Mouse (Mus musculus): ENCODE results near the gene Nadk2.

The Nadk2 gene

DNA sequence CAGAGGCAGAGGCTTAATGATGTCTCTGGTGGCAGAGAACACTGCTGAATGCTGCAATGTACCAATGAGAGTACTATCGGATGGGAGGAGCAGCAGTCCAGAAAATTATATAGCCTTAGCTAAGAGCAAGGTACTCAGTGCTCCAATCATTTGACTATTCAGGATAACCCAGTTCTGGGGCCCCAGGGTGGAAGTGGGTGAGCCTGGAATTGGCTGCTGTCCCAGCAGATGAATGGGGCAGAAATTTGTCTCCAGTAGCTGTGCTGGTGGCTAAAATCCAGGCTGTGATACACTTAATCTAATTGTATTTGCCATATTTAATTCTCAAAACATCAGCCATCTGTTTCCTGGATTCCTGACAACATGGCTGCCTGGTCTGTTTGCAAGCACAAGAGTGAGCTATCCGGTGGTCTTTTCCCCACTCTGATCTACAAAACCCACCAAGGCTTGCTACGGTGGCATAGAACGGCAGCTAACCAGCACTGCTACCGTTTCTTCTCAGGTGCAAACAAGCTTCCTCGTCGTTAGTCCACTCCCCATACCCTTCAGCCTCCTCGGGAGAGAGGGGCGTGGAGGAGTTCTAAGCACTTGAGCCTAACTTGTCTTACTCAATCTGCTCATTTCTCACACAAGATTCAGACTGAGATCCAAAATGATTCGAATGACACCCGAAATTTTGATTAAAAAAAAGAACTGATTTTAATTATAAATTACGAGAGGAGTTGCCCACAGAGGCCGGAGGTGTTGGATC, 61.8 kb downstream of the Nadk2 start:
- peak; percentile 65 for DNase-seq

DNA sequence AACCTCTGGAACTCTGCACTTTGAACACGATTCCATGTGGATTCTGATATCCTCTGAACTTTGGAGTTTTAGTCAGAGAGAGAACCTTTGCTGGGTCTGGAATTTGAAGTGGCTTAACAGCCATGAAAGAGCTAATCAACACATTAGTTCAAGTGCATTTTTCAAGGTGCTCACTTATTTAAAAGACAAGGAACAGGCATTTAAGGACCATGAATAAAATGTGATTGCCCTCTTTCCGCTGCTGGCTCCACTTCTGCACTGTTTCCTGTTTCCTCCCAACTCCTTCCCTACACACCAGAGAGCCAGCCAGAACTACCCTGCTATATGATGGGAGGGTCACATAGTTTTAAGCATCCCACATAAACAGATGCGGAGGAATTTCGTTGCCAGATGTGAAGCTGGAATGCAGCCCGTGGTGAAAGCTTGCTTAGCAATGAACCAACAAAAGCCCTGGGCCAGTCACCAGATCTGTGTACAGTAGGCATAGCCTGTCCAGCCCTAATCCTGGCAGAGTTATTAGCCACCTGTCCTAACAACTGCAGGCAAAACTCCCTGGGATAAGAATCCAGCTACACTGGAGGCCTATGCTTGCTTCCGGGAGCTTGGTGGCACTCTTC, 63.9 kb downstream of the Nadk2 start:
- no peak for DNase-seq

DNA sequence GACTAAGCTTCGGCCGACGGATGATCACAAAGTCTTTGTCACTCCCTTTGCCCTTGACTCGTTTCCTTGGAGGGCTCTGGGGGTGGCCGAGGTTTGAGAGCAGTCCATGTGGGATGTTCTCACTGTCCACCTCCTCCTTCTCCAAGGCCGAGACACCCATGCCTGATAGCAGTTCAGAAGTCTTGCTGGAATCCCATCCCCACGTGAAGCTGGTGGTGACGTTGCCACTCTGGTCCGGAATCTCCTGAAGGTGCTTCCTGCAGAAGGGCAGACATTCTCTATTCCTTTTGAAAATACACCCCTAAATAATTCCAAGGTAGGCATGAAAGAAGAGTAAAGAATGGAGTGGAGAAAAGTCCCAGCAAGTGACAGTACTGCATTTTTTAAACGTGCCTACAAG, 68.4 kb downstream of the Nadk2 start:
- peak; percentile 55 for DNase-seq

DNA sequence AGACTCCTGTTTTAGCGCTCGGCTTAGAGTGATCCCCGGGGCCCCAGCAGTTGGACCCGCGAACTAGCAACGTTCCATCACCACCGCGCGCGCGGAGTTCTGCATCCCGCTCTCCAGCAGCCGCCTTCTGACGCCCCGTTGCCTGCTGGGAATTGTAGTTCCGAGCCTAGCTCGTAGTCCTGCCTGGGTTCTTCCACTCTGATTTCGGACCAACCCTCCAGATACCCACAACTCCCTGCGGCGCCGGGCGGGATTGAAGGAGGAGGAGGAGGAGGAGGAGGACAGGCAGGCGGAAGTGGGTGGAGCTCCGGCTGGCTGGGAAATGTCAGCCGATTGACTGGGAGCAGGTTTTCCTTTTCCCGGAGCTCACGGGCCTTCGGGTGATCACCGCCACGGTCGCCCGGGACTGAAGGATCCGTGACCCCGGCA, 69.2 kb downstream of the Nadk2 start, which contains the start of gene Lmbrd2:
TSS of gene Lmbrd2 (plus strand) at position 299 of the 429 bp plus-strand sequence.
- peak; percentile 98 for DNase-seq

DNA sequence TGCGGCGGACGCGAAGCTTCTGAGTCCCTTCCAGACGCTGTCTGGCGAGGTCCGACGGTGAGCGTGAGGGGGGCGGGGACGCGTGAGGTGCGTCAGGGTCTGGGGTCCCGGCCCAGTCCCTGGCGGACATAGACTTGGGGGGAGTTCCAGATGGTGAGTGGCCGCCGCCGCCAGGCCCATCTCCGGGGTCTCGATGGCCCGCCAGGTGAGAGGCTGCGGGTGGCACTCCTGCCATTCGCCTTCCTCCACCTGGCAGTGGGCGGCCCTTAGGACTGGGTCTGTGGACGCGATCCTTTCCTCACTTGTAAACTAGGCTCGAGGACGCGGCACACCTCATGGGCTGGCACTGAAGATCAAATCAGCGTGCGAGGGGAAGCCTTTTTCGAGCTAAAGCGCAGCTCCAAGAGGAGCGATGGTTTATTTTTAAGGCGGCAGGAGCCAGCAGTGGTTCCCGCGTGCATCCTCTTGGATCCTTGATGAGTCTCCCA, 69.7 kb downstream of the Nadk2 start:
- DNase-seq: no peak

DNA sequence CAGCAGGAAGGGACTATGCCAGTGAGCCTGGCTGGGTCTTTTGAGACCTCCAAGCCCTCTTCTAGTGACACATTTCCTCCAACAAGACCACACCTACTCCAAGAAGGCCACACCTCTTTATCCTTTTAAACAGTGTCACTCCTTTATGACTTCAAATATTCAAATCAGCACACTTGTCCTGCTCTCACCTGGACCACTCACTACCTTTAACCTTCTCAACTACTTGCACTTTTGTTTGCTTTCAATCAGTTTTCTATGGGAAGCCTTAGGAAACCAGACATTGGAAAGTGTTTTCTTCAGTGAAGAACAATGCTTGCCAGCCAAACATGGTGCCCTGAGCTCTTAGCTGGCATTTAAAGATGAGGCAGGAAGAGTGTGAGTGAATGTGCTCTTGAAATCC, 84.3 kb downstream of the Nadk2 start, which contains the start of gene Skp2:
TSS of gene Skp2 (minus strand) at position 101 of the 400 bp plus-strand sequence.
- DNase-seq: no peak

All from cerebellum, adult 9-11 months (tissue).